Mouse (Mus musculus) Muller cell, postnatal 12 days (primary cell): ENCODE measurements around the gene Cnksr3.

Experiments
- DNase-seq: peaks from one replicate; pipeline ENCODE4 v3.0.0-alpha.2; 2015; ENCODE audit errors: inconsistent ontology term

Cnksr3 gene

DNA sequence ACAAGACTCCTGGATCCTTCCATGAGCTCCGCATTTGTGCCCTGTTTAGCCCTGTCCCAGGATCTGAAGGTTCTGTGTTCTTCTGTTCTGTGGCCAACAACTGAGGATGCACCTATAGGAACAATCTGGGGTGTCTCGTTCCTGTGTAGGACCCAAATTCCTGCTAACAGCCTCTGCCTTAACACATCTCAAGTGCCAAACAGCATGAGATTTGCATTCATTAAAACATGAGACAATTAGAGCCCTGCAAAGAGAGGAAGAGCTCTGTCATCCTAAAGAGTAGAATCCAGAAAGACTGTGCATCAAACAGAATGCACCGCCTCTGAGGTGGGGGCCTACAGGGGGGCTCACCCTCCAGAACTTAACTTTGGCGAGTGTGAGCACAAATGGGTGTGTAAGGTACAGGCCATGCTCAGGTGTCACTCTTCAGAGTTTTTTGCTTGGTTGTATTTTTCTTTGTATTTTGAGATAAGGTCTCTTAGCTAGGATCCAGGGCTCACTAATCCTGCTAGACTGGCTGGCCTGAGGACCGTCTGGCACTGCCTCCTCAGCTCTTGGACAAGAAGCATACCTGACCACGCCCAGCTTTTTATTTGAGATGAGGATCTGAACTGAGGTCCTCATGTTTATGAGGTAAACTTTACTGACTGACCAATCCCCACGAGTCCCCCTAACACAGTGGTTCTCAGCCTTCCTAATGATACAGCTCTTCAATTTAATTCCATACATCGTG, 15.2 kb downstream of the Cnksr3 start:
- DNase-seq: no peak

DNA sequence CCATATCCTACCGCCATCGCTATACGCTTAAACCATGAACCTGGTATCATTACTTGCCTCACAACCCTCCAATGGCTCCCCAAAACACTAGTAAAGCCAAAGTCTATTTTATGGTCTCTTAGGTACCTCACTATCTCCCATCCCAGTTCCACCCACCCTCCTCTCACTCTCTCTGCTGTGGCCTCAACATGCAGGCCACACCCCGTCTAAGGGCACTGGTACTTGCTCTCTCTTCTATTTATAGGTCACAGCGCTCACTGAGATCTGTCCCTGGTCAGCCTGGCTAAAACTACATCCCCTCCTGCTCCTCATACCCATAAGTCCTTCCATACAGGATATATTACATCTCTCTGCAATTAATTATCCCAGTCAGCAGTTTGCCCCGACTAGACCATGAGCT, 16.1 kb downstream of the Cnksr3 start:
- no peak for DNase-seq

DNA sequence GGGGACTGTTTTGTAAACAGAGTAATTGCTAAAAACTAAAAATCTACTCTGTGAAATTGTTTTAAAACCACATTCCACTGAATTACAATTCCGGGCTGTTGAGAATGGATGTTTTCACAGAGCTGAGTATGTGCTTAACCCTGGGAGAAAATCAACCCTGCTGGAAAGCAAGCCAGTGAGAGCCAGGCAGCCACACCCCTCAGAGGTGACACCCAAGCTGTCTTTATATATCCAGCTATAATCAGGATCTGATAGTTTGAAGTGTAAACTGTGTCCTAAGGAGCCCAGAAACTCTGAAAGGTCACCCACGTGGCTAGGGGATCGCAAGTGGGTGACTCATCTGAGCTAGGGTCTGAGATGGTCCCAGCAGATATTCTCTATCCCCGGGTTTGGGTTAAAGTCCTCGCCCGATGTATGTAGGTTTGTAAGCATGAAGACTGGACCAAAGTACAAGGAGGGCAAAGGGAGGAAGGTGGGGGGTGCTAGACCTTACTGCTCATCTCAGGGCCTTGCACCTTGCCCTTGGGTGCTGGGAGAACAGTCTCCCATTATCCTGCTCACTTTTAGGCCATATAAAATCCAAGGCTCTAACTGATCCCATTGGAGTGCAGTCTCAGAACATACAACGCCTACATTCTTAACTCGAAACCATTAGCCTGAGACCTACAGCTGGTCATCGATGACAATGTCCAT, 20.2 kb downstream of the Cnksr3 start:
- no peak for DNase-seq

DNA sequence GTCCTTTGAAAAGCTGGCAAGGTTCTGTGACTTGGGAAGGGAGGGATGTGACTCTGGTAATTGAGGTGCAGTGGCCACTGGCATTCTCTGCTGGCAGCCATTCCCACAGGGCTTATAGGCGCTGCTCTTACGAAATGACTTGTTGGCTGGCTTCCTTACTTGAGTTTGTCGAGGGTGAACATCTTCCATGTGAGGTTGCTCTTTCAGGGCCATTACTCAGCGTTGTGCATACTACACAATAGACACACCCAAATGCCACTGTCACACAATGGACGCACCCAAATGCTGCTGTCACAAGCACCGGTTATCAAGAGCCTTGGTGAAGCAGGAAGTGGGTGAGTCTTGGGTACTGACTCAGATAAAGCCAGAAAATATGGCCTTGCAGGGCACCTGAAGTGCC, 22.8 kb downstream of the Cnksr3 start:
- DNase-seq: peak; percentile 30

DNA sequence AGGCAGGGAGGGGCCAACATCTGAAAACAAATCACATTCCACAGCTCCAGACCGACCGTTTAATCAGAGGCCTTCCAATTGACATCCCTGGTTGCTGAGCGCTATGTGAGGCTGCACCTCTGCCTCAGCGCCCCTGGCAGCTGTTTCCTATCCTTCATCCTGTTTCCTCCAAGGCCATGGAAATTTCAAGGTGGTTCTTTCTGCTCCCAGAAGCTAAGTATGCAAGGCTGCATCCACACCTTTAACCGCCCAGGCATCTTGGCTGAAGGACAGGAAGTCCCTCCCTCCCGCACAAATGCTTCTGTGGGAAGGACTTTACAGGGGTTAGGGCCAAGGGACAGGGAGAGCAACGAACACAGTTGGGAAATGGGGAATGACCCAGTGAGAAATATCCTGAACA, 24.2 kb downstream of the Cnksr3 start:
- no peak for DNase-seq

DNA sequence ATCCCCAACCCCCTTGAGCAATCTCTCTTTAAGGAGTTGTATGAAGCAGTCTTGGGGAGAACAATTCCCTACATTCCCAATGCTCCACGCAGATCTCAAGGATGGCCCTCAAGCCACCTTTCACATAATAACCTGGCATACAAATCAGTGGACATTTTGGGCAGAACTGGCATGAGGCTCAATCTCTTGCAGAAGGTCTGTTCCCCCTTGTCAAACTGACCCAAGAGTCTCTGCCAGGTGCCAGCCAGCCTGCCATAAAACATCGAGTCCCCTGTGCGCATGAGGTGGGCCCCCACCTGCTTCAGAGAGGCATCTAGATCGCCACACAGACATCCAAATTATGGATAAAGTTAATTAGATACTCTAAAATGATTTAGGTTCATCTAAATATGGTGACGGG, 25.0 kb downstream of the Cnksr3 start:
- no peak for DNase-seq

DNA sequence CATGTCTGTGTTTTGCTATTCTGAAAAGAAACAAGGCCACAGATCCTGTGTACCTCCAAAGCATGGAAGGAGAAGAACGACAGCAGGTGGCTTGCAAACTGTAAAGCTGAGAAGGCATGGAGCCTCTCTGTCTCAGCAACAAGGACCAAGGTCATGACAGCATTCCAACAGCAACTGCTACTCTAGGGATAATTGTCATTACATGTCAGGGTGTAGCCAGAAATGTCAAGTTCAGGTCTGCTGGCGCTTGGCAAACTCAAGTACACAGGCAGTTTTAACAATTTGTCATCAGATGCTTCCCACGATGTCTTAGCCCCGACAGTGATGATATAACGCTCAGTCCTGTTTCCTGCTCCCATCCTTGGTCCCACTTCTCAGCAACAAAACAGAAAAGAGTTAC, 26.0 kb downstream of the Cnksr3 start:
- DNase-seq: no peak

DNA sequence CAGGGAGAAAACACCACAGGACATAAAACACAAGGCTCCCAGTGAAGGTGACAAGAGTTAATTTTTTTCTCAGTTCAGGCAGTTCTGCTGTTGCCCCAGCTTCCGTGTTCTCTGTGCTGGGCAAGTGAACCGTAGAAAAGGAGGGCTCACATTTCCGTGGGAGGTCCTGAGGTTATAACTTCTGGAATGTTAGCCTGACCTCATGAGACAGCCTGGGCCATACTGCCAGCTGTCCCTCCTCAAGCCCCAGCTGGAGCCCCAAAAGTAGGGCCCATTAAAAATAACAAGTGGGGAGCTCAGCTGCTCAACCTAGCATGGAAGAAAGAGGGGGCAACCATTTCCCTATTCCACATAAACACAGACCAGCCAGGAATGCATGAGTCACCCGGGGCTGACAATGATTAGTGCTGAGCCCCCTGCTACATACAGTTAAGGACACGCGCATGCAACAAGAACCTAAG, 28.8 kb downstream of the Cnksr3 start:
- peak; percentile 76 for DNase-seq

DNA sequence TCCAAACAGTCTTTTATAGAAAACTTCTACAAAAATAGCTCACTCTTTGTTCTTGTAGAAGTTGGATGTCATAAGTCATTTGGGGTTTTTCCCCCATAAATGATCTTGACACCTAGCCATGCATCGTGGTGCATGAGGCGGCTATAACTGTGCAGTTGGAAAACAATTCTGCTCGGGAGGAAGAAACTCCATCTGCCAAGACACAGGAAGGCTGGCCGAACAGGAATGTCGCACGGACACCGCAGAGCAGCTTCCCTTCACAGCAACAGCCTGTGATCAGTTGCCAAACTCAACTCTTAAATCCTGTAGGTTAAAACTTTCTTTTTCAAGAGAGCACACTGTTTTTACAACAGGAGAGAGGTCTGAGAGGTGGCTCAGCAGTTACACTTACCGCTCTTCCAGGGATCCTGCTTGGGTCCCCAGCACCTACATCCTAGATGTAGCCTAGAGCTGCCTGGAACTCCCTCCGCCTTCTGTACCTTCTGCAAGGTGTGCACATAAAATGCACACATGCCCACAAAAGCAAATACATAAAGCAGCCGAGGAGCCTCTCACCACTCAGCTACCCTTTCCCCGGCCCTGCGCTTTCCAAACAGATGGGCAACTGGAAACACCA, 29.4 kb downstream of the Cnksr3 start:
- DNase-seq: peak; percentile 49

DNA sequence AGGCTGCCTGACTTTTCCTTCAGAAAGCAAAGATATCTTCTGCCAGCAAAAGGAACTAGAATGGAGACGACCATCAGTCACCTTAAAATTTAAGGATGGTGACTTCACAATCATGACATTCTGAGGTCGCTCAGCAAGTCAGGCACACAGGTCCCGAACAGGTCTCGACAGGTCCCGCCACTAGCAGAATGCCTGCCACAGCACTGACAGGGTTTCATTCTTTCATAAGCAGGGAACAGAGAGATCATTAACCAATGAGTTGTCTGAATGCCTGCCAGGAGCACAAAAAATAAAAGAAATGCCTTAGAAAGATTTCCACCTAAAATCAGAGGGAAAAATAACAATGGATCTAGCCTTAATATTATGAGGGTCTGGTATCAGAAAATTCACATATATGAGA, 31.7 kb downstream of the Cnksr3 start:
- DNase-seq: no peak

DNA sequence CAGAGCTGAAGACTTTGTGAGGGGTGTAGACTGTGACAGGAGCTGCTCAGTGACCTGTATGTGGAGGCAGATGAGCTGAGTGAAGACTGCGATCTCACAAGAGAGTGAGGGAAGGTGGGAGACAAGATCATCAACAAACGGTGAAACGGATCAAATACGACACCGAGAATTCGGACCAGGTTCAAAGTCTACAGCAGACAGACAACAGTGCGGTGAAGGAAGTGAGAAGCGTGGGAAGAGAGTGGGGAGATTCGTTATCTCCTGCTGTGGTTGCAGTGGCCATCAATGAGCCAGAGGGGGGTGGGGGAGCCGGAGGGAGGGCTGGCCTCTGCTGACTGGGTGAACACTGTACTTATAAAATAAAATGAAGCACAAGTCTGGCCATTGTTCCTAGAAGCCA, 33.5 kb downstream of the Cnksr3 start:
- peak; percentile 34 for DNase-seq

DNA sequence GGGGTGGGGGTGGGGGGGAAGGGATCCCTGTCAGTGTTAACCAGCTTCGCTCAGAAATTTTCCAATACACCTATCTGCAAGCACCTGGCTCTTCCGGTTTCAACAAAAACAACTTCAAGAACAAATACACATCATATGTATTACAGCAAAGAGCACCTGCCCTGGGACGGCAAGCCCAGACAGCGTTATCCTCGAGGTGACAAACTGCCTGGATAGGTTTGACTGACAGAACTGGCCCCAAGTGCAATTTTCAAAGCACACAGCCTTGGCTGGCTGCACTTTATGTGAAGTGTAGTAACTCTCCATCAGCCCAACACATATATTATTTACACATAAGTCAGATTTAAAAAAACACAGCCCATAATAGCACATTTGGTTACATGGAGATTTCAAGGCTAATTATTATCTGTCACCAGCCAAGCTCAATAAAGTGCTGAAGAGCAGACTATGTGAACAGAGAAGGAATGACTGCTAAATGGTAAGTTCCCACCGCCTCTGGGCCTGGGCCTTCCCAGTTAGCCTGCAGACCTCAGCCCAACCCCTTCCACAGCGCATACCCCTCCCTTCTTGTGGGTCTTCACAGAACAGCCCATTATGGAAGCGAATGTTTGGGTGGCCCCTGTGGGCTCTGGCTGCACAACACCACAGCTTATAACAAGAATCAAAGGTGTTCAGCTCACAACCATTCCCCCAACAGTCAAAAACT, 35.7 kb downstream of the Cnksr3 start:
- no peak for DNase-seq

DNA sequence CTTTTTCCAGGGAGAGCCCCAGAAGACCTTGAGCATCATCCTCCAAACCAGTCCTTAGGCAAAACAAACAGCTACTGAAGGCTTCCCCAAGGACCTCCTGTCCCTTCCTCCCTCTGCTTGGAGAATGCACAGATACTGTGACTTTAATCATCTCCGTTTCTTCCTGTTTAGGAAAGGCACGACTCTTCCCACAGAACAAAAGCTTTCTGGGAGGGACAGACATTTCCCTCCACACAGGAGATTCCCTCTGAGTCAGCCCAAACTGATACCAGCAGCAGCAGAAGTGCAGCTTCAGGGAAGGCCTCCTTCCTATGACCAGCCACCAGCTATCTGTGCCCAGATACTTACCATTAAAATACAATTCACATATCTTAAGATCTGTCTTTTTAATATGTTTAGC, 37.6 kb downstream of the Cnksr3 start:
- no peak for DNase-seq

DNA sequence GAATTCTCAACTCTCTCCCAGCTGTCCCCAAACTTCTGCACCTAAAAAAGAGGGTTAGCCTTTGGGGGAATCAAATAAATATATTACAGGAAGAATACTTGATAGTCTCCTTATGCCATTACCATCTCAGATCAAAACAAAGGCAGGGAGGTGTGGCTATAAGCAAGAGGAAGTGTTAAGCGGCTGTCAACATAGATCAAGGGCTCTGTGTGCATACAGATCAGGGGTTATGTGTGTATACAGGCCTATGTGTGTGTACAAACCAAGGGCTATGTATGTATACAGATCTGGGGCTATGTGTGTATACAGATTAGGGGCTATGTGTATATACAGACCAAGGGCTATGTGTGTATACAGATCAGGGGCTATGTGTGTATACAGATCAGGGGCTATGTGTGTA, 38.9 kb downstream of the Cnksr3 start:
- no peak for DNase-seq

DNA sequence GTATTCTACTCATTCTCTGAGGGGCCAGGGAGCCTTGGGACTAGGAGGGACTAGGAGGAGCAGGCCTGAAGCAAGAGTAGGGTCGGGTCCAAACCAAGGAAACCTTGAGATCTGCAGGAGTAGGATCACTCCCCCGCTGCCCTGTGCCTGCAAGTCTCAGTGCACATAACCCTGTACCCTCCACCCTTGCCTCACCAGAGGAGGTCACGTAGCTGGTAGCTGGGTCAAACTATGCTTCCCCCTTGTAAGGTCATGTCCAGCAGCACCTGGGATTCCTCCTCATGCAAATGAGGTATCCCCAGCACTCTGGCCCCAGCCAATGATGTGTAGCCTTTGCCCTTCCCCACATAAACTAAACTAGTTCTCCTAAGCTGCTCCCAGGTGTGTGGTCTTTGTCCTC, 41.6 kb downstream of the Cnksr3 start:
- no peak for DNase-seq

DNA sequence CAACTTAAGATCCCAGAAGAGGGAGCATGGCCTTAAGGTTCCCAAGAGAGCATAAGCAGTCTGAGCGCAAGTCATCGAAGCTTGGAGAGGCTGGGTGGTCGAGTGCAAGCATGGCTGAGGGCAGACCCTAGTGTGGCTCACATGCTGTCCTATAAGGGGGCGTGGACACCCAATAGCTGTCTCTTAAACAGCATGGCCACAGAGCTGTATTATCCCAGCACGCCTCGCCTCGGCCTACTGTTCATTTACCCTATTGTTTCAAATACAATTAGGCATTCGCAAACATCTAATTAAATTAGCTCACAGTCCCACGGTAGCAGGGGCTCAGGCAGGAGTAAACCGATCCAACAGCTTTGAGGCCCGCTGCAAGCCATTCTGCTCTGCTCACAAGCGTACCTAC, 49.0 kb downstream of the Cnksr3 start:
- no peak for DNase-seq

DNA sequence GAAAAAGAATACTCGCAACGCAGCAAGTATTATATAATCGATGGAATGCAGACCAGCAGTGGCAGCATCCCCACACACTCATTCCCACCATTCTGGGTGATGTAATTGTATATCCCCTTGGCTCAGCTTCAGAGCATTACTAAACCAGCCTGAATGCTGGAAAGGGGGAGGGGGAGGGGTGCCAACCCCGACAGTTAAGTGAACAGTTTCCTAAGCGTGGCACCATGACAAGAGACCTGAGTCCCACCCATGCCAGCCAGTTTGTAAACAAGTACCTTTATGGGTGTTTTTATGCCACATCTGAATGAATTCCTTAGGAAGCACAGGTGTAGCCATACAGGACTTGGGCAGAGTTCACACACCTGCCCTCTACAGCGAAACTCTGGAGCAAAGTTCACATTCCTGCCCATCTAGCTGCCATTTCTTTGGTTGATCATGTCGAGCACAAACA, 53.0 kb downstream of the Cnksr3 start:
- DNase-seq: peak; percentile 98

DNA sequence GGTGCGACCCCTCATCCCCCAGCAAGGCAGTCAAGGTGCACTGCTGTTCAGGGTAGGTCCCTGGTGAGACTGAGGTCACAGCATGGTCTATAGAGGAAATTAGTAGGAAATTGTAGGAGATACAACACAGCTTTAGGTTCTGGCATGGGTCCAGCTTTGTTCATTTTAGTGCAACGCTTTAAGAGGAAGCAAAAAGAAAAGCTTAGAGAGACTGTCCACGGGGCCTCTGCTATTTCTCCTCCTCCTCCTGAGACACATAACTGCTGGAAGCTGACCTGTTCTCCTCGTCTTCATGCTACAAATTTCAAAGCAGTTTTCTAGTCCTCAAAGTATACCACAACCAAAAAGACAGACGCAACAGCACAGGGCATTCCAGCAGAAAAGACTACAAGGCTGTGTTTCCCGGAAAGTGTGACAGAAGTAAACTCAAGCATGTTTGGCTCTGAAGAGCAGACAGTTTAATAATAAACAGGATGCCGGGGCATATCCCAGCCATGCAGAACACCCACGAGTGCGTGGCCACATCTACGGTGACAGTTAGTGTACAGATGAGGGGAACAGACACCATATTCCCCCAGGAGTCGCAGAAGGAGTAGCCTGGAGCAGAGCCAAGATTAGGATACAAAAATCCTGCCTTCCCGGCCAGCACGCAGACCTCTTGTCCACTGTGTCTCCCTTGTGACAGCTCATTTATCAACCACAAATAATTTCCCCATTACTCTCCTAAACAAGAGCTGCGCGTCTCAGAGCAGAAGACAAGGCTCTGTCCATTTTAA, 53.6 kb downstream of the Cnksr3 start:
- DNase-seq: peak; percentile 78

DNA sequence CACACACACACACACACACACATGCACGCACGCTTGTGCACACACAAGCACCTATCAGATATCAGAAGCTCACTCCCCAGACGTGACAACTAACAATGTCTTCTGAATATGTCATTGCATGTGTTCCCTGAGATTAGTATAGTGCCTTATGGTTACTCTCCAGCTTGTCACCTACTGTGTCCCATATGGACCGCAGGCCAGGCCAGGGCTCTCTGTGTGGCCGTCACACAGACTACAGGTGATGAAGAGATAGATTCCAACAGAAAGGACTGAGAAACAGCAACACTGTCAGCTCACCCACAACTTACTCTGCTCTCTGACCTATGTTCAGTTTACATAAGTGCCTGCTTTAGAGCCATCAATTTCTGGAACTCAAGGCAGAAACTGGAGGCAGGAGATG, 57.2 kb downstream of the Cnksr3 start:
- no peak for DNase-seq

DNA sequence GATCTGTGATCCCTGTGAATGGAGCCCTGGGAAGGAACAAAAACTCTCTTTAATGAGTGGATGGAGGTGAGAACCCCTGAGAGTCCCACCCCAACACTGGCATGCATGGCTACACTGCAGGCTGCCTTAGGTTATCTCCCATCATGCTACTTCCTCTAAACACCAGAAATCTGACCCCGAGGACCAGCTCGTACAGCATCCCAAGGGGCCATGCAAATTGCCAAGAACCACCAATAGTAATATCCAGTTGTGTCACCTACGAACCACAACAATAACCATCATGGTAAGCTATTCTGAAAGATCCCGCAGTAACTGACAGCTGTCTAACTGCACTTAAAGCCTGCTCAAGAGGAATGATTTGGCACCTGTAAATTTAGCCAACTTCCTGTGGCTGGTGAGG, 59.1 kb downstream of the Cnksr3 start:
- DNase-seq: no peak
